Comparison of ENCODE assay signal across 6 mouse cellular contexts in the genomic region with DNA sequence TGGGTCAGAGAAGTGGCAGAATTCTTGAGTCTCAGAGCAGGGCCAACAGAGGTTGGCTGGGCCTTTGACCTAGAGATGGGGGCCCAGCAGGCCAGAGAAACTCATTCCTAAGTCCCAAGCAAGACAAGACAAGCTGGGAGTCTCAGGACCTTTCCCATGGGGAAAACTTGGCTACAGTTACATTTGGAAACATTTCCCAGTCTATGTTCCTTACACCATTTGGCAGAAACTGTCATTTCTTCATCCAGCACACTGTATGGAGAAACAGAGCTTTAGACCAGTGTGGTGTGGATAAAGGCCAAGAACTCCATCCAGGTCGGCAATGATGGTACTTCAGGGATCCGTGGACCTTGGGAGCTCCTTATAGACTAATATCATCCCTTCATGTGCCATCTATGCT.
"Had no signal": no experiment of that assay in that cellular context is flagged by ENCODE, and none has a peak within 500 bp of the region (broad histone marks: within the 10 kb centered on the region; RNA-seq: fewer than 3 reads in every experiment).

No protein-coding gene starts in this region.

- H3K4me2 ChIP-seq: kidney, embryonic 15.5 days; liver, embryonic 13.5 days; lung, embryonic 15.5 days; midbrain, embryonic 13.5 days had no signal

- H3K9me3 ChIP-seq: kidney, embryonic 15.5 days; liver, embryonic 13.5 days; lung, embryonic 15.5 days; midbrain, embryonic 13.5 days had no signal

- H3K27ac ChIP-seq: kidney, embryonic 15.5 days; left cerebral cortex, adult 2 months; liver, embryonic 13.5 days; lung, embryonic 15.5 days; midbrain, embryonic 13.5 days had no signal

- H3K36me3 ChIP-seq: kidney, embryonic 15.5 days; liver, embryonic 13.5 days; lung, embryonic 15.5 days; midbrain, embryonic 13.5 days had no signal

- H3K27me3 ChIP-seq: kidney, embryonic 15.5 days; lung, embryonic 15.5 days; midbrain, embryonic 13.5 days had no signal

- ATAC-seq: liver, postnatal 0 days; midbrain, embryonic 13.5 days had no signal

- H3K4me1 ChIP-seq: liver, embryonic 13.5 days; lung, embryonic 15.5 days; midbrain, embryonic 13.5 days had no signal

- H3K9ac ChIP-seq: kidney, embryonic 15.5 days; liver, embryonic 13.5 days; liver, postnatal 0 days; lung, embryonic 15.5 days; midbrain, embryonic 13.5 days had no signal

- H3K4me3 ChIP-seq: kidney, embryonic 15.5 days; left cerebral cortex, adult 2 months; liver, embryonic 13.5 days; lung, embryonic 15.5 days; midbrain, embryonic 13.5 days had no signal
